ENCODE assay signal across 30 mouse cellular contexts in the genomic region with DNA sequence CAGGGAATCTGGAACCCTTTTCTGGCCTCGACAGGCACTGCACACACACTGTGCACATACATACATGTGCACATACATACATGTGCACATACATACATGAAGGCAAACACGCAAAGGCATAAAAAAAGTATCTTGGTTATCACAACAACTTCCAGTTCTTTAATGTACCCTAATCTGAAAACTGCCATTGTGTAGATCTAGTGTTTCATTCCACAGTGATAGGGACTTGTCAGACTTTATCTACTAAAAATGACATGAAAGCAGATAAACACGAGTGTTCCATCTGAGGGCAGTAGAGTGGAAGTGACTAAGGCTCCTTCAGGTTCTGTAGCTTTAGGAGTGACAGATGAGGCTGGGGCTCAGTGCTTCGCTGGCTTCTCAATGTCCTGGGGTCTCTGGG.
"Had no signal": no experiment of that assay in that cellular context is flagged by ENCODE, and none has a peak within 500 bp of the region (broad histone marks: within the 10 kb centered on the region; RNA-seq: fewer than 3 reads in every experiment).

No protein-coding gene starts in this region.

- DNase-seq: heart, postnatal 10 days; heart, postnatal 14 days; heart, postnatal 36 days; heart, postnatal 4 days; kidney, adult 11 months; kidney, adult 18-20 months; kidney, adult 2 months; kidney, adult 8-10 months; kidney, adult 9 months; kidney, postnatal 10 days; kidney, postnatal 14 days; kidney, postnatal 25 days; kidney, postnatal 36 days; kidney, postnatal 4 days; layer of hippocampus, adult 9-11 months; layer of hippocampus, postnatal 36 days had no signal

- H3K27me3 ChIP-seq: heart, embryonic 12.5 days; heart, embryonic 13.5 days; heart, embryonic 15.5 days; hindbrain, embryonic 12.5 days; hindbrain, embryonic 13.5 days; hindbrain, embryonic 15.5 days; intestine, embryonic 15.5 days; kidney, embryonic 15.5 days had no signal

- H3K36me3 ChIP-seq: intestine, embryonic 15.5 days had no signal

- H3K9me3 ChIP-seq: heart, embryonic 10.5 days; heart, embryonic 12.5 days; heart, embryonic 13.5 days; heart, embryonic 15.5 days; hindbrain, embryonic 10.5 days; hindbrain, embryonic 12.5 days; hindbrain, embryonic 13.5 days; hindbrain, embryonic 15.5 days; intestine, embryonic 15.5 days; kidney, embryonic 15.5 days had no signal

- H3K9ac ChIP-seq: heart, embryonic 12.5 days; heart, embryonic 13.5 days; heart, embryonic 15.5 days; hindbrain, embryonic 12.5 days; hindbrain, embryonic 13.5 days; hindbrain, embryonic 14.5 days; hindbrain, embryonic 15.5 days; intestine, embryonic 15.5 days; kidney, embryonic 15.5 days had no signal

- H3K4me1 ChIP-seq: heart, embryonic 15.5 days; hindbrain, embryonic 10.5 days; hindbrain, embryonic 12.5 days; hindbrain, embryonic 15.5 days; intestine, embryonic 15.5 days; kidney, embryonic 15.5 days had no signal

- H3K27ac ChIP-seq: heart, embryonic 10.5 days; heart, embryonic 13.5 days; heart, embryonic 15.5 days; hindbrain, embryonic 10.5 days; hindbrain, embryonic 12.5 days; hindbrain, embryonic 13.5 days; hindbrain, embryonic 14.5 days; hindbrain, embryonic 15.5 days; hindbrain, postnatal 0 days; intestine, embryonic 15.5 days; kidney, embryonic 15.5 days; kidney, postnatal 0 days; layer of hippocampus, adult 2 months had no signal

- H3K4me3 ChIP-seq: heart, embryonic 10.5 days; heart, embryonic 12.5 days; heart, embryonic 13.5 days; heart, embryonic 15.5 days; hindbrain, embryonic 10.5 days; hindbrain, embryonic 12.5 days; hindbrain, embryonic 13.5 days; hindbrain, embryonic 15.5 days; intestine, embryonic 15.5 days; kidney, embryonic 15.5 days; layer of hippocampus, adult 2 months had no signal
